Mouse (Mus musculus): ENCODE data around the gene Sgms2.

GRCm38 (mm10) chr3:131292959-131293358 is 198.3 kb downstream of the Sgms2 start:
- TF ChIP-seq CTCF (IDR thresholded peaks at IDR 0.05; ENCODE audit: borderline replicate concordance, insufficient read depth, low read depth, low read length) (no peak), POLR2A (IDR thresholded peaks at IDR 0.05; ENCODE audit: borderline replicate concordance, insufficient read depth, low read length) (no peak)

All from cerebellum, adult 2 months (tissue).